8 mouse cellular contexts compared by ENCODE assay signal in the genomic region with DNA sequence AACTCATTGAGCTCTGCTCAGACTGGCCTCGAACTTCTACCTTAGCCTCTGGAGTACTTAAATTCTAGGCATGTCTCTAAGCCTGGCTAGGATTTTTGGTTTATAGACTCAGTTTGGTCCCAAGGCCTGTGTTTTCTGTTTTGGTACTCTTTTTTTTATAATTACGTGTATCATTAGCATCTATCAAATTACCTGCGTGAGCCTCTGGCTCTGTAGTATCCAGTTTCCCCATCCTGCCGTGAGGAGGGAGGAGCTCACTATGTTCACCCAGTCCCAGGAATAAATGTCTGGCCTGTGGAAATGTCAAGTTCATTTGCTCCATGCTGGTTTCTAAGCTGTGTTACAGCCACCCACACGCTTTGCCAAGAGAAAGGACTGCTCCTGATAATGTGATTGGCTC. TPM values are rescaled to one million over a fixed set of nuclear protein-coding genes. Genes with fewer than 3 reads are reported as not detected.
DNase-seq lines count a peak whose midpoint lies in the region; ATAC-seq and TF ChIP-seq lines count a peak whose summit lies in the region.

No protein-coding gene starts in this region.

- H3K9me3 ChIP-seq in limb, embryonic 15.5 days = no peaks in the 10 kb centered on the region

- H3K4me2 ChIP-seq in limb, embryonic 15.5 days = peak overlapping the region; percentile 40

- H3K36me3 ChIP-seq in testis, adult 2 months (ENCODE audit: control insufficient read depth, insufficient read depth, low read length) = no peaks in the 10 kb centered on the region
- H3K36me3 ChIP-seq in limb, embryonic 15.5 days = no peaks in the 10 kb centered on the region

- no peaks in the 10 kb centered on the region for H3K27me3 ChIP-seq in testis, adult 2 months (ENCODE audit: control insufficient read depth, insufficient read depth, low read length)
- no peaks in the 10 kb centered on the region for H3K27me3 ChIP-seq in limb, embryonic 15.5 days

- H3K4me3 ChIP-seq in testis, adult 2 months (ENCODE audit: control insufficient read depth, low read depth, low read length) = peak overlapping the region; percentile 52
- H3K4me3 ChIP-seq in limb, embryonic 15.5 days = peak overlapping the region; percentile 21

- H3K27ac ChIP-seq in testis, adult 2 months (ENCODE audit: control insufficient read depth, insufficient read depth, low read depth, low read length) = 0 out of 2 replicates have a peak overlapping the region, but pooled peaks have one; percentile 10
- H3K27ac ChIP-seq in limb, embryonic 15.5 days = no peak overlapping the region

- H3K4me1 ChIP-seq in testis, adult 2 months (ENCODE audit: control insufficient read depth, insufficient read depth, low read length) = peaks cover 25% of the 10 kb centered on the region
- H3K4me1 ChIP-seq in limb, embryonic 15.5 days = peaks cover 58% of the 10 kb centered on the region

- TF ChIP-seq POLR2A in testis, adult 2 months (IDR thresholded peaks at IDR 0.05; ENCODE audit: control insufficient read depth, low read depth, low read length) = no peak

- WGBS in limb, embryonic 15.5 days = 24% methylated on average over 5 of the region's 5 CpGs

- ATAC-seq in cerebellum, adult (ENCODE audit: insufficient number of reproducible peaks, low FRiP score, low TSS enrichment) = no peak
- no peak for ATAC-seq in limb, embryonic 15.5 days (ENCODE audit: insufficient number of reproducible peaks, low FRiP score, low TSS enrichment, low read depth)

- H3K9ac ChIP-seq in limb, embryonic 15.5 days = no peak overlapping the region

- no peak for TF ChIP-seq CTCF in testis, adult 2 months (IDR thresholded peaks at IDR 0.05; ENCODE audit: control insufficient read depth, insufficient read depth, insufficient replicate concordance, low read depth, low read length)

- peak; percentile 45 for DNase-seq in cerebellum, adult 11-12 months
- DNase-seq in testis, postnatal 14 days (ENCODE audit: low spot score) = no peak
- DNase-seq in Muller cell, postnatal 12 days (ENCODE audit: inconsistent ontology term) = no peak
- DNase-seq in right cerebral cortex, adult 2 months (ENCODE audit: low spot score in 2 of 2) = no peak
- no peak for DNase-seq in urinary bladder, postnatal 4 days (ENCODE audit: low spot score in 2 of 2)

RNA-seq across cellular contexts. Expression of gene Fam160b1, which starts 2.1 kb away (rescaled TPM):
- polyA plus RNA-seq in testis, adult 2 months (2012; rRNA removed) = 12.3 and 13.7 TPM in 2 replicates
- 13.3 and 17.4 TPM in 2 replicates for polyA plus RNA-seq in limb, embryonic 15.5 days (2015; fragmentation: Nextera tagmentation; extraction: Ambion mirVana)

RNA-seq across cellular contexts. Expression of gene Ablim1, which starts 47.9 kb away (rescaled TPM):
- polyA plus RNA-seq in testis, adult 2 months (2012; rRNA removed) = 3.0 and 4.1 TPM in 2 replicates
- polyA plus RNA-seq in limb, embryonic 15.5 days (2015; fragmentation: Nextera tagmentation; extraction: Ambion mirVana) = 105 and 116 TPM in 2 replicates

Comparison
In these comparisons a context has a peak if more than half of its experiments do, and no peak if none do; other contexts are left out.
1. RNA of gene Ablim1, which starts 47.9 kb away (polyA plus RNA-seq): 105 to 116 TPM in limb, embryonic 15.5 days; 3.0 to 4.1 TPM in testis, adult 2 months; every median in the first group is over 10 times any median in the second.